Mouse (Mus musculus) right cerebral cortex, adult 18-20 months (tissue): ENCODE measurements around the gene Rsrc1.

Experiments
- DNase-seq: peaks from one replicate; pipeline ENCODE4 v3.0.0; 2022; ENCODE audit warnings: mixed read lengths

Gene Rsrc1

DNA sequence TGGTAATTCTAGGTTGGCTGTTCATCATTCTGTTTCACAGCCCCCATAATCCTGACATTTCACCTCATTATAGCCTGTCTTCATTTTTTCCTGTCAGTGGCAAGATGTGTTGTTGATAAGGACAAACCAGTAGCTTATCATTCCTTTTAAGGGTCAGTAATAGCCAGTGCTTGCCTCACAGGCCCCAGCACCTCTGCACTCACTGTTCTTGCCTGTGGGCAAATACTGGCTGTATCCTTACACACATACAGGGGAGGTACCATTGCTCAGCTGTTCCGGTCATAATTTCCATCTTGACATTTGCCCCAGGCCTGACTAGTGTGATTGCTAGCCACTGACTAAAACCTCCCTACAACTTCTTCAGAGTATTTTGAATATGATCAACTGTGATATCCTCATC, 302.8 kb downstream of the Rsrc1 start:
- DNase-seq, result no peak

DNA sequence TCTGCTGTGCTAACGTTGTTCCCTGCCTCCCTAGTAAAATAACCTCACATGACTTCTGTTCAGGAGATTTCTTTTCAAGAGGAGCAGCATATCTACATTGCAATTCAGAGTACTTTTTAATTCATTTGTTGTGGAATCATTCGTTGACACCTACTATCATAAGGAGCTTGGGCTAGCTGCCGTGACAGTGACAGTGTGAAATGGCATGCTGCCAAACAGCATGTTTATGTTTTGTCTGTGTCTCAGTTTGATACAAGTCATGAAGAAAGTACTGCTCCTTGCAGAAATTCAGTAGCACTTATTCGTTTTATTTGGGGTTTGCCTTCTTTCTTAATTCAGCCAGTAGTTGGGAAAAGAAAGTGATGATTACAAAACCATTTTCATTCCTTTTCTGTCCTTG, 303.7 kb downstream of the Rsrc1 start:
- peak; percentile 14 for DNase-seq

DNA sequence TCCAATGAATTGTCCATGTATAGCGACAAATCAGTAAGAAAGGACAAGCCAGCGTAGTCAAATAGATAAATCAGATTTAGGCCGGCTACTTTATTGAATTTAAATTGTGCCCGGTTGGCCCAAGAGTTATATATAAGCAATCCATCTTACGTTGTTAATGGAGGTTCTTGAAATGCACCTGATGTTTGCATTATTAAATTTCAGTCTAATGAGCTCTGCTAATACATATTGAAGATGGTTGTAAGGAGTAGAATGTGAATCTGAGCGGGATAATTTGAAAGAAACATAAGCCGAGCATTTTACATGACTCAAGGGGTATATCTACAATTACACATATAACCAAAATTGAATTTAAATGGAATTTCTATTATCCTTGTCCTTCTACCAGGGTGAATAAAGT, 307.5 kb downstream of the Rsrc1 start:
- no peak for DNase-seq

DNA sequence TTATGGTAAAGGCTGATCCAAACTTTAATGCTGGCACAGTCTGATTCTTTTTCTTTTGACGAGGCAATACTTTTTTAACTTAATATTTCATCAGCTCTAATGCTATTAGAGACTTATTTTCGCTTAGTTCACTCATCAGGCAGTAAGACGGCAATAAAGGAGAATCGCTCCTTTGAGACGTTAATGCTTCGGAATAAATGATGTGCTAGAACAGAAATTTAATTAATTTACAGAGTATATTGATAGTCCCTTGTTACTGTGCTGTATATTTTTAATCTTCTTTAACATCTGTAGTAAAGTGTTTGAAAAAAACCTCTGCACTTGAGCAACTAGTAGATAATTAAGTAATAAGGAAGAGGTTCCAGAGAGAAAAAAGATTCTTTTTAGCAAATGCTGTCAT, 308.3 kb downstream of the Rsrc1 start:
- no peak for DNase-seq

DNA sequence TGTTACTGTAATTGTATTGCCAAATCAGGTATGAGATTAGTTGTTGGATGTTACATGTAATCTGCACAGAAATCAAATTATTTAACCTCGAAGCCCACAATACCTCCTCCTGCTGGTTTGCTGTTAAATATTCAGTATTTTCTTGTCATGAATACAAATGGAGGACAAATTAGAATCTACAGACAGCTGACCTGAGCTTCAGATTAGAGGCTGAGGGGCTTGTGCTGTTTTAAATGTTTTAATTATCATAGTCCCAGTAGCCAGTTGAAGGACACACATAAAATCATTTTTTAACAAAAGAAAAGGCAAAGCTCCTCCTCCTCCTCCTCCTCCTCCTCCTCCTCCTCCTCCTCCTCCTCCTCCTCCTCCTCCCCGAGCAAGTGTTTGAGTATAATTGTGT, 327.5 kb downstream of the Rsrc1 start:
- DNase-seq, result no peak

DNA sequence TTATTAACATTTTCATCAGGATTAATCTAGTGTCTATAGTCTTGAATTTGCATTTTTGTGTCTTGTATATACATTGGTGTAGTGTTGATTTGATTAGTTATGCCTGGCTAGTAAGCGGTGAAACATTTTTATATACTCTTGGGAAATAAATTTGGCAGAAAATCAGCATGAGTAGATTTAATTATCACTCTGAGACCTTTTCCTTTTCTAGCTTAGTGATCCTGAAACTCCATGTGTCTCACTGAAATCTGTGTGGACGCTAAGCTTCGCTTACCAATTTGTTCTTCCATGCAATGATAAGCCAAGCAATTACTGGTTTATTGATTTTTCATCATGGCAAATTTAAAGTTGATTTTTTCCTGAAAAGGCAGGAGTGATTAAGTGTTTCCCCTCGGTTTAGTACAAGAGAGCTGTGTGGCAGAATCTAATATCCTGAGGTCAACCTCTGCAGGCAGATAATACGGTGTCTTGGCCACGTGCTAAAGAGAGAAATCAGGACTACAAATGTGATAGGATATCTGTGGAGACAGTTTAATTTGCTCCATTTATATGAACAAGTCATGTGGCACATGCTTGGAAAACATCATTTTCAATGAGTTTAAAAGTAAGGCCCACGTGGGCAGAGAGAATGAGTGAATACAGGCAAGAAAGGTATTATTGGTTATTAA, 328.6 kb downstream of the Rsrc1 start:
- no peak for DNase-seq

DNA sequence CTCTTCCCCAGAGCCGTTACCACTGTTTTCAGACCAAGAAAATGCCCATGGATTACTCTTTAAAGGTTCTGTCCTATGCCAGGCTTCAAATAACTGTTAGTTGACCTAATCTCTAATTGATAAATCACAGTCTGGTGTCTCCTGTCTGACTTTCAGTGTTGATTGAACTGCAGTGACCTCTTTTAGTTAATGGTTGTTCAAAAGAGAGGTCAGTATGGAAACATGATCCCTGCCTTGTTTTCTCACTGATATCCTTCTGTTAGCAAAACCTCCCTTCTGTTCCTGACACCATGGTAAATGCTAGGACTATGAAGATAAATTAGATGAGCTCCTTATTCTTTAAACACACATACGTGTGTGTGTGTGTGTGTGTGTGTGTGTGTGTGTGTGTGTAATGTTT, 330.2 kb downstream of the Rsrc1 start:
- no peak for DNase-seq

DNA sequence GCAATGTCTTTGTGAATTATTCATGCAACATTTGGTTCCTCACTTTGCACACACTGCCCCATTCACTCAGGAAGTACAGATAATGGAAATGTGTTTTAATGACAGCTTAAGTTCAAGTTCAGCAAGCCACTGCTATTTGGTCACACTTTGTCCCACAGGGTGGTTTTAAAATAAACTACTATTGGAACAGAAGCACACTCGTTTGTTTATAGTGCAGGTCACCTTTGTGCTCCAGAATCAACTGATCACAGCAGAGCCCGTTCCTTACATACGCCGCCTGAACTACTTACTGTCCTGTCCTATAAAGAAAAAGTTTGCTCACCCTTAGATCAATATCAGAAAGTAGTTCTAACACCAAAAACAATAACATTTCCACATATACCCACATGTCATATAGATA, 341.2 kb downstream of the Rsrc1 start:
- DNase-seq, result no peak

DNA sequence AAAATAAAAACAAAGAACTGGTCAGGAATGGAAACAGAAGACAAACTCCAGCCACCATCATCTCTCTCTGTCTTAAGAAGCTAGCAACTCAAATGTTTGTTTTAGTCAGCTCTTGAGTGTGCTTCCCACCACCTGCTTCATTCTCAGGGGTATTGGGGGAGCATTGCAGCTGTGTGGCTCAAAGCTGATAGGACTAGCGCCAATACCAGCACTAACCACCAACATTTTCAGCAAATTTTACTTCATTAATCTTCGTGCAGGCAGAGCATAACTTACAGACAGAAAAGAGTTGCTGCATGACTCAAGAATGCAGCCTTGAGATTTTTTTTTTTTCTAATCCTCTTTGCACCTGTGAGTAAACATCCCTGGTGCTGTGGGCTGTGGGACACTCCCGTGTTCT, 358.4 kb downstream of the Rsrc1 start:
- DNase-seq, result no peak

DNA sequence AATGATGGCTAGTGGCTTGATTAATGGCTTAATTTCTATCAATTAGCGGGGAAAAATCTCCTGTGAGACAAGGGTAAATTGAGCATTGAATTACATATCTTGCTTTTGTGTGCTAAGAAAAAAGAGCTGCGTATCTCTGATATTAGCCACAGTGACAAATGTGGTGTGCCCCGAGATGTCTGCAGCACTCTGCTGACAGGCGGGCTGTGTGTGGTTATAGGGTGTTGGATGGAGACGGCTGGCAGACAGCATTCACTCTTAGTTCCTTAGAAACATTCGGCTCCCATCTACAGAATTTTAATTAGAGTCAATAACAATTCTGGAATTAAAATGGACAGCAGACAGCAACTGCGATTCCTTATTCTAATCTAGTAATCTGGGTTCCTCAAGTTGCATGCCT, 359.7 kb downstream of the Rsrc1 start:
- no peak for DNase-seq

DNA sequence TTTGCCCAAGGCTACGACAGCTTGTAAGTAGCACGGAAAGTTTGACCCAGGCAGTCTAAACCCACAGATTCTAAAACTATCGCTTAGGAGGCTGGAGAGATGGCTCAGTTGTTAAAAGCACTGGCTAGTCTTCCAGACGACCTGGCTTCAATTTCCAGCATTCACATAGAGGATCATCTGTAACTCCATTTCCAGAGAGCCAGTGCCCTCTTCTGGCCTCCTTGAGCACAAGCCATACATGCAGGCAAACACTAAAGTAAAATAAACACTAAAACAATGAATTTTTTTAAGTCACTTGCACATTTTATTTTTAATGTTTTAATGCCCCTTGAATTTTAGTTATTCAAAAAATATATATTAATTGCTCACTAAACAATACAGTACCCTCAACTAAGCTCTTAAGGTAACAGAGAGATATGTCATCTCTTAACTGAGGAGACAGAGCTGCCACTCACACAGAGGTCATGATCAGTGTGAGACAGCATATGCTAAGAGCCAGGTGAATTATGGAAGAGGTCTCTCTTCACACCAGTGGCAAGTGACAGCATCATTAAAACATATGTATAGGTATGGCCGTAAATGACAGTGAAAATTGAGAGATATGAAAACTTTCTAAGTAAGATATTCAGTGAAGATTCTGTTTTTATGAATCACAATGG, 361.9 kb downstream of the Rsrc1 start:
- DNase-seq, result no peak

DNA sequence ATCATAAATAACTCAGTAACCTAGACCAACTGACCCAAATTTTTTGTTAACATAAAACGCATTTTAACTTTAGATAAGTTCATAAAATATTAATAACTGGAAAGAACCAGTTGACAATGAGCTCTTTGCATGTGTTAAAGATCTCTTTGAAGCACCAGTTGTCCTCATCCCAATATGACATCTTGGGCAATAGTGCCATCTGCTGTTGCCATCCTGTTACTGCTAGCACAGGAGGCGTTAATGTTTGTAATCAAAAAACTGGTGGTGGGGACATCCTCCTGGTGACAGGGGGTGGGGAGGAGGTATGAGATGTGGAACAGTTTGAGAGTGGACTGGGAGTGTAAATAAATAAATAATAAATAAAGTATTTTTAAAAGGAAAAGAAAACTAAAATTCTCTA, 363.4 kb downstream of the Rsrc1 start:
- peak; percentile 53 for DNase-seq

DNA sequence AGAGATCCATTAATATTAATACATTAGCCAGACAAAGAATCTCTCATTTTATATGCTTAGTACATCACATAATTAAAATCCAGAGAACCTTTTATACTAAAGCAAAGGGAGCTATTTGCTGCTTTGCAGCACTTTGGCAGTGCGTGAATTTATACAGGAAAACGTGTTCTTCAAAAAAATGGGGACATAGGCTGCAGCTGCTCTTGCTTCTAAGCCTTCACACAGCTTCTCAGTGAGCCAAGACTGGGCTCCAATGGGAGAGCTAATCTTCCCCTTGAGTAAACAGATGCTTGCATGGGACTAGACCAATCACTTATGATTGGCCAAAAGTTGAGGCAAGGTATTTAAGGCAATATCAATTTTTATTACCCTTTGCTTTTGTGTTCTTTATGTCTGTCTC, 365.5 kb downstream of the Rsrc1 start:
- no peak for DNase-seq

DNA sequence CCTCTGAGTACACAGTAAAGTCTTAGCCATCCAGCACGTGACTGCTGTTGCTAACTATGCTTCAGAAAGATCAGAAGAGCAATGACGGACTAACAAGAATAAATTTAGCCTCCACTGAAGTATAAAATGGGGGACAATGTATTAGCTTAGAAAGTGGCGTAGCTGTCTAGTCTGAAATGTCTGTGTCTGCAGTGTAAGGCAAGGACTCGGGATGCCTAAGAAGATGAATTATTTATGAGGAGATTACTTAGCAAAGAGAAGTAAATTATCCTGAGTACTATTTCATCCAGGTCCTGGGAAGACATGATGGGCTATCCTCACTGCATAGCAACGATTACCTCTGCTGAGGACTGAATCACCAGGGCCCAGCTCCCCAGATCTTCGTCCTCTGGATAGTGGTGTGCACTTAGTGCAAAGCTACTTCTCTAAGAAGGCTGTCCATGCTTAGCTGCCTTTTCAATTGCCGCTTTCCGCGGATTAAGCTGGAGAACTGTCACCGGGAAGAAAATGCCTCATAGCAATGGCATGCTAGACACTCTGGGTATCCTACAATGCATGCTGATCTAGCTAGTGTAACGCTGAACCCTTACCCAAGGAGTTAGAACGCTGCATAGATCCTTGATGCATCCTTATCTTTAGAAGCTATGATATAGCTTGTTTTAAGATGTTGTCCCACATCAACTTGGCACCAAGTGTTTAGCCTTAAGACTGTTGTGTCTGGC, 370.4 kb downstream of the Rsrc1 start:
- no peak for DNase-seq

DNA sequence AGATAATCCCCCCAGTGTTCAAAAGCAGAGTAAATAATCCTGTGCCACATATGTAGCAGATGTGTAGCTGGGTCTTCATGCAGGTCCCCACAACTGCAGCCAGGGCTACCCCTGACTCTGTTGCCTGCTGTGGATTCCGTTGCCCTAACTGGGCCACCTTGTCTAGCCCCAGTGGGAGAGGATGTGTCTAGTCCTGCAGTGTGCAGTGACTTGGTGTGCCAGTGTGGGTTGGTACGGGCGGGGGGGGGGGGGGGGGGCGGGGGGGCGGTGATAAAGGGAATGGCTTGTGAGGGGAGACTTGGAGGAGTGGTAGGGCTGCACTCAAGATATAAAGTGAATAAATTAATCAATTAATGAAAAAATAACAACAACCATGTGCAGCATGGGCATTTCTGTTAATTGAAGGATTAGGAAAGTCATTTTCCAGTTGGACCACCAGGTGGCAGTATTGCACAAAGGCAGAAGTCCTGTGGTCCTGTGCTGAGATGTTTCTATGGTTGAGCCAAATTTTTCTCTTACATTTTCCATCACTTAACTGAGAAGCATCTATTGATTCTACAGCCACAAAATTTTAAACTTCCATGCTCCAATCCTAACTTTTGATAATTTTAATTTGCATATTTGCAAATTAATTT, 371.1 kb downstream of the Rsrc1 start:
- DNase-seq, result peak; percentile 24

DNA sequence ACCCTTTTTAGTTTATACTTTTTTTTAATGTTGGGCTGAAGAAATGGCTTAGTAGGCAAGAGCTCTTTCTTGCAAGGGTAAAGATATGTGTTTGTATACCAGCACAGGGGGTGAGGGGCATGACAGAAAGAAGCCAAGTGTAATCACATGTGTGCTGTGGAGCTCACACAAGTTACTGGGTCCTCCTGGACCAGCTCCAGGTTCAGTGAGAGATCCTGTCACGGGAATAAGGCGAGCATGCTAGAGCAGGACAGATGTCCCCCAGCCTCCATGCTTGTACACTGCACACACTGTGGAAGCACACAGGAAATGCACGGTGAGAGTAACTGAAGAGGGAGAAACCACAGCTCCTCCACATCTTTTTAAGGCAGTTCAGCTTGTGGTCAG, 371.6 kb downstream of the Rsrc1 start:
- no peak for DNase-seq

DNA sequence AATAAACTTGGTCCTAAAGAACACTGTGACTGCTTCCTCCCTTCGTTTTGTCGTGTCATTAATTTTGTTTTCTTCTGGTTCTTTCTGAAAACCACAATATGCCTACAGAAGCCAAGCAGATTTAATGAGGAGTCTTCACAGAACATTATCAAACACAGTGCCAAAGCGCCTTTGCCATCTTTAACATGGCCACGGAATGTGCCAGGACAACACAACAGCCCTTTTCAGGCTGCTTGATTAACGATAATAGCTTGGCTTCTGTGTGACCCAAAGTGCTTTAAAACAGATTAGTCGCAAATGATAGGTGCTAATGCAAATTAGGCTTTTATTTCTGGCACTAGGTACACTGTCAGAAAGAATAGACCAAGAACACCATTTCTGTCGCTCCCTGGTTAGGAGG, 377.2 kb downstream of the Rsrc1 start:
- no peak for DNase-seq

DNA sequence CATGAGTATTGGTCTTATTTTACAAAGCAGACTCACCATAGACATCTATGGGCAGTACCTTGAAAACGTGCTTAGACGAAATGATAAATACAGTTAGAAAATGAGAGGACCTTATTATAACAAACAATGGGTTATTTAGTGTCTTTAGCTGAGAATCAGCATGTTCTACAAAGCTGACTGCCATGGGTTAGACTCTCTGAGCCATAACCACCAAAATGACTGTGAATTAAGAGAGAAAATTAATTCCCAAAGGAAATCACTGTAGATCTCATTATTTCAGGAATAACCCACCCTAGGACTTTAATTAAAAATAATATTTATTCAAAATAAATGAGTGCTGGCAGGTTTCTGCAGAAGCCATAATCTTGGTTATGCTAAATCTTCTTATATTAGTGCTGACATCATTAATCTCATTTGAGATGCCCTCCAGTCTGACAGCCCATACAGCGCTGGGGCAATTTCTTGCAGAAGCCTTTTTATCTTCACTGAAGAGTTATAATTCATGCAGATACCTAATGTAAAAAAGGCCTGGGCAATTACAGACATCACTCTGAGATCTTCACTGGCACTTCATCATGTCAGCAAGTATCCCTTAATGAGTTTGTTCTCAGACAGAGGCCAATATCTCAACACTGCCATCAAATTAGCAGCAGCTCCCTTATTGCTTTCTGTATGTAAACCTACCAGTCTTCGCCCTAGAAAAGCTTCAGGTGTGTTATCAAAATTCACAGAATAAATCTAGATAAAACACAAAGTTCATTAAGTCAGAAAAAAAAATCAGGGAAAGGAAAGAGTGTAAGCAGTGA, 385.1 kb downstream of the Rsrc1 start:
- no peak for DNase-seq

DNA sequence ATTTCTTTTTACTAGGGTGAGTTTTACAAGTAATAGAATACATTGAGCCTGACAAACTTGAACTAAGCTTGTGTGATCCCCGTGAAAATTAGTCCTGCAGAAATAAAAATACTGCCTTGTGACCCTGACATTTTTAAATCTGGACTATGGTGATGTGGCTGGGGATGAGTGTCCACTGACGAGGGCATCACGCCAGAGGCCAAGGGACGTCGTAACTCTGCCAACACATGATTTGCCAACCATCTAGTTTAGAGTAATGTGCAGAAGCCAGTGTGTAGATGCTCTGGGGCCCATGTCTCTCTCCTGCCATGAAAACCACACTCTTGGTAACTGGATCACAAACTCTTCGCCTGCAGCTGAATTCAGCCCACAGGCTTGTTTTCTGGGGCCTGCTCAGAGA, 386.3 kb downstream of the Rsrc1 start:
- DNase-seq, result no peak

DNA sequence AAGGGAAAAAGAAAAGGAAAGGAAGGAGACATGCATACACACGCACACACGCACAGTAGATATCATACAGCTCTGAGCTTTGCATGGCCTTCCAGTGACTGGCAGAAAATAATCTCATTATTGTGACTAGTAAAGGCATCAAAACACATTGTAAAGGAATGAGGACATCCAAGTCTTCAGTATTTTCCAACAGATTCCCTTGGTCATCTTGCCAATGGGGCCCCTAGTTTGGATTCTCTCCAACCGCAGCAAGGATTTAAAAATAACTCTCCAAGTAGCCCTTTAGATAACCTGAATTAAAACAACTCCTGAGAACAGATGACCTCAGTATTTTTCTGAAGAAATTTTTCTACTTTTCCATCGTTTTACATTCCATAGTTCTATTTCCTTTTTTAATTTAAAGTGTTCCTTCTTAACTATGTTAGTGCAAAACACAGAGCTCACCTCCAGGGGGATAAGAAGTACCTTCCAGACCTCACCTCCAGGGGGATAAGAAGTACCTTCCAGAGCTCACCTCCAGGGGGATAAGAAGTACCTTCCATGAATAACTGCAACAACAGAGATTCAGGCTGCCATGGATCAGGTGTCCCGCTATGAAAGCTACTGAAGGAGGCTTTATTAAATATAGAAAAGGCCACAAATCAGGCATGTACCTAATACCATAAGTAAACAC, 388.4 kb downstream of the Rsrc1 start:
- no peak for DNase-seq

DNA sequence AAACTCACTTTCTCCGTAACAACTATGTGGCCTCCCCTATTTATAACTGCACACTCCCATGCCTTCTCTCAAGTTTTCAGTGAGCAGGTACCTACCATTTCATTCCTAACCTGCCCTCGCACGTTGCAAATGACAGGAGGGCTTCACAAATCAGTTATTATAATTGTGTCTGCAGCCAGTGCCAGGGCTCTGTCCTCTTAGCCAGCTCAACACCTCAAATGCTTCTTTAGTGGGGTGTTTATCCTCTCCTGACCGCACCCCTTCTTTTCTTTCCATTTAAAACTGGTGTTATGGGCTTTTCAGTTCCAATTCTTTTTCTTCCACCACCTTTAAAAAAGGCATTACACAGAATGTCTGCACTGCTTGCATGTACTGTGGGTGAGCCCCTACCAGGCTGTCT, 391.0 kb downstream of the Rsrc1 start:
- no peak for DNase-seq

DNA sequence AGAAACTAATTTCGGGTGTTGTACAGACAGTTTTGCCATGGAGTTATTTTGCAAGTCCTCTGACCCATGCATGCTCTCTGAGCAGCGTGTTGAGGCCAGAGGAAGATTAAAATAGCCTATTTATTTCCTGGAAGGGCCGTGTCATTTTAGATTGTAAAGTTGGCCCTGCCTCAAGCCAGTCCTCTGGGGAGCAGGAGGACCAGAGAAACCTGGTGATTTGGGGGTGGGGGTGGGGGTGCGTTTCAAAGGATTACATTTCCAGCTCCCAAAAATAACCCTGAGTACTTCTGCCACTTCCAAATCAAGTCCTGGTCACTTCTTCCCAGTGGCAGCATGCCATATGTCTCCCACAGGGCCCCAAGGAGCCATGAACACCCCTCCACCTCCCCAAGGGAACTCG, 391.6 kb downstream of the Rsrc1 start:
- DNase-seq, result no peak

DNA sequence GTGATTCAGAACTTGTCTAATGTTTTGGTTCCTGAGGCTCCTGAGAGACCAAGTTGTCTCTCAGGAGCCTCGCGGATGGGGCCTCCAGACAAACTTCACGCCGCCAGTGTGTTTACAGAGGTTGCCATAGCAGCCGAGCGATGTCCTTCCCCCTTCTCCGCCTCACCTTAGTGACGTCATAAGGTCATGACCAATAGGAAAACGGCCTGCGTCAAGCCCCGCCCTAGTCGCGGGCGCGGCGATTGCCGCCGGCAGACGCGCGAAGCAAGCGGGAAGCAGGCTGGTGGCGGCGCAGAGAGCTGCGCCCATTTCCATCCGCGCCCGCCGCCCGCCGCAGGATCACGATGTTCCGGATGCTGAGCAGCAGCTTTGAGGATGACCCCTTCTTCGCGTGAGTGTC, 392.7 kb downstream of the Rsrc1 start, which contains the start of gene Mlf1:
Gene Mlf1, plus strand, starts transcription at position 226 of the 400 bp plus-strand sequence.
- DNase-seq, result peak; percentile 92
